16 mouse cellular contexts compared by ENCODE assay signal in genomic region chr7:113728926-113729325, GRCm38 (mm10).
DNase-seq lines count a peak whose midpoint lies in the region.
"Had no signal": no experiment of that assay in that cellular context is flagged by ENCODE, and none has a peak within 500 bp of the region (broad histone marks: within the 10 kb centered on the region; RNA-seq: fewer than 3 reads in every experiment).

No protein-coding gene starts in this region.

- peak; percentile 69 for DNase-seq in embryo, embryonic 10 days (ENCODE audit: low spot score)
- DNase-seq in embryo, embryonic 10.5 days (ENCODE audit: low spot score): peak; percentile 59
- DNase-seq in embryo, embryonic 9.5 days (ENCODE audit: extremely low spot score): peak; percentile 16
- peak; percentile 29 for DNase-seq in mesoderm, embryonic 11.5 days (ENCODE audit: low read depth, low spot score)
- DNase-seq in ovary, postnatal 36 days (ENCODE audit: low spot score): no peak
- no peak for DNase-seq in urinary bladder, postnatal 36 days (ENCODE audit: low spot score in 2 of 2)
- DNase-seq in kidney, postnatal 25 days: no peak
- DNase-seq: adrenal gland, adult 2 months; adrenal gland, postnatal 10 days; adrenal gland, postnatal 25 days; cerebellum, adult 11-12 months; cerebellum, adult 2 months; cerebellum, adult 9-10 months; cerebellum, postnatal 10 days; cerebellum, postnatal 25 days; forebrain, postnatal 0 days had no signal

Comparison
In these comparisons a context has a peak if more than half of its experiments do, and no peak if none do; other contexts are left out.
1. DNase-seq: peak in embryo, embryonic 10 days (single experiment), embryo, embryonic 10.5 days (single experiment), embryo, embryonic 9.5 days (single experiment) and mesoderm, embryonic 11.5 days (single experiment); none in ovary, postnatal 36 days (single experiment), urinary bladder, postnatal 36 days (0 of 2) and kidney, postnatal 25 days (0 of 2).